Mouse (Mus musculus): Measurements from ENCODE around the gene Galm. TPM values are rescaled to one million over a fixed set of nuclear protein-coding genes. Genes with fewer than 3 reads are reported as not detected.
"Not testable (repeated sequence)": the region's sequence is repeated elsewhere in the genome, so short reads cannot be mapped to it uniquely, and the experiment has no call there.

The Galm gene
- polyA plus RNA-seq, 1 experiment from 2014 or later = 7.5 TPM

- Histone ChIP-seq H3K27ac (ENCODE audit: low read depth, low read length) (peak overlapping the region; percentile 92), H3K36me3 (ENCODE audit: control insufficient read depth, insufficient read depth, low read length) (no peaks in the 10 kb centered on the region)
- ATAC-seq (replicated peaks; ENCODE audit: insufficient number of reproducible peaks, low FRiP score, low TSS enrichment) = 0 out of 2 replicates have a peak, but pooled peaks have one; percentile 15
Observed at GRCm38 (mm10) chr17:80223829-80224228, 96.6 kb downstream of the Galm start.

GRCm38 (mm10) chr17:80224326-80225116, 97.2 kb downstream of the Galm start, which contains the start of gene Gemin6:
TSS of gene Gemin6 (plus strand) at chr17:80224441.
- Histone ChIP-seq H3K9me3 (replicated peaks; ENCODE audit: control insufficient read depth, low read length) (no peaks in the 10 kb centered on the region), H3K9ac (ENCODE audit: low read depth, low read length) (peak within 1 kb of the TSS; percentile 90), H3K27ac (ENCODE audit: low read depth, low read length) (peak within 1 kb of the TSS; percentile 92), H3K4me2 (peak within 1 kb of the TSS; percentile 71), H3K4me3 (ENCODE audit: low read depth, low read length) (peak within 1 kb of the TSS; percentile 69), H3K36me3 (ENCODE audit: control insufficient read depth, insufficient read depth, low read length) (no peaks in the 10 kb centered on the region), H3K4me1 (ENCODE audit: control insufficient read depth, insufficient read depth, low read length) (0 out of 2 replicates have a peak, but pooled peaks cover 3% of the 10 kb centered on the region), H3K27me3 (ENCODE audit: control insufficient read depth, insufficient read depth, low read length) (no peaks in the 10 kb centered on the region)
- WGBS (ENCODE audit: insufficient replicate concordance) = under 1% methylated on average over 33 of the region's 33 CpGs
- peak; percentile 93 for ATAC-seq (replicated peaks; ENCODE audit: insufficient number of reproducible peaks, low FRiP score, low TSS enrichment)

More at GRCm38 (mm10) chr17:80223829-80224228, 96.6 kb downstream of the Galm start:
- Histone ChIP-seq H3K27me3 (ENCODE audit: control insufficient read depth, insufficient read depth, low read length) (no peaks in the 10 kb centered on the region), H3K4me1 (ENCODE audit: control insufficient read depth, insufficient read depth, low read length) (0 out of 2 replicates have a peak, but pooled peaks cover 3% of the 10 kb centered on the region), H3K4me3 (ENCODE audit: low read depth, low read length) (peak overlapping the region; percentile 69), H3K9me3 (replicated peaks; ENCODE audit: control insufficient read depth, low read length) (no peaks in the 10 kb centered on the region), H3K9ac (ENCODE audit: low read depth, low read length) (peak overlapping the region; percentile 90), H3K4me2 (peak overlapping the region; percentile 71)
- 11% methylated on average over 9 of the region's 9 CpGs for WGBS (ENCODE audit: insufficient replicate concordance)

GRCm38 (mm10) chr17:80225142-80225541, 97.9 kb downstream of the Galm start:
- Histone ChIP-seq H3K4me3 (ENCODE audit: low read depth, low read length) (peak overlapping the region; percentile 69), H3K4me2 (peak overlapping the region; percentile 71), H3K9ac (ENCODE audit: low read depth, low read length) (peak overlapping the region; percentile 90), H3K27ac (ENCODE audit: low read depth, low read length) (peak overlapping the region; percentile 92; the same call in 1 of the 2 replicates)
- WGBS (ENCODE audit: insufficient replicate concordance) = 53% methylated on average over 5 of the region's 5 CpGs
- H3K9me3 ChIP-seq (replicated peaks; ENCODE audit: control insufficient read depth, low read length); H3K36me3 ChIP-seq (ENCODE audit: control insufficient read depth, insufficient read depth, low read length); ATAC-seq (replicated peaks; ENCODE audit: insufficient number of reproducible peaks, low FRiP score, low TSS enrichment); H3K27me3 ChIP-seq (ENCODE audit: control insufficient read depth, insufficient read depth, low read length); H3K4me1 ChIP-seq (ENCODE audit: control insufficient read depth, insufficient read depth, low read length): not testable (repeated sequence)

DNA sequence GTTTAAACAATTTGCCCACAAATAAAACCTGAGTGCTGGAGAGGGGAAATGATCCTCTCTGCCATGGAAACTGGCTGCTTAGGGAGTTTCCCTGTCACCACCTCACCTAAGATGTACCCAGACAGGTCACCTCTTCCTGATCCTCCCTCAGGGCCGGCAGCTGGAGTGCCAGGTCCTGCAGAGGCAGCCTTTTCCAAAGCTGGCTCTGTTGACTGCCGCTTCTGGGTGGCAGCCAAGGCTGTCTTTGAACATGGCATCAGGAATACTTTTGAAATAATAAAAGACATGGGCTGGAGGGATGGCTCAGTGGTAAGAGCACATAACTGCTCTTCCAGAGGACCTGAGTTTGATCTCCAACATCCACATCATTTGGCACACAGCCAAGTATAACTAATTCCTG, 102.1 kb downstream of the Galm start:
- no peaks in the 10 kb centered on the region for H3K27me3 ChIP-seq (ENCODE audit: control insufficient read depth, insufficient read depth, low read length)
- no peaks in the 10 kb centered on the region for H3K9me3 ChIP-seq (replicated peaks; ENCODE audit: control insufficient read depth, low read length)
- no peak overlapping the region for H3K9ac ChIP-seq (ENCODE audit: low read depth, low read length)
- H3K4me2 ChIP-seq = no peak overlapping the region
- H3K27ac ChIP-seq (ENCODE audit: low read depth, low read length) = no peak overlapping the region
- no peak overlapping the region for H3K4me3 ChIP-seq (ENCODE audit: low read depth, low read length)
- no peaks in the 10 kb centered on the region for H3K36me3 ChIP-seq (ENCODE audit: control insufficient read depth, insufficient read depth, low read length)
- no peak for ATAC-seq (replicated peaks; ENCODE audit: insufficient number of reproducible peaks, low FRiP score, low TSS enrichment)
- H3K4me1 ChIP-seq (ENCODE audit: control insufficient read depth, insufficient read depth, low read length) = 0 out of 2 replicates have a peak, but pooled peaks cover 3% of the 10 kb centered on the region
- 85% methylated on average over 2 of the region's 2 CpGs for WGBS (ENCODE audit: insufficient replicate concordance)

DNA sequence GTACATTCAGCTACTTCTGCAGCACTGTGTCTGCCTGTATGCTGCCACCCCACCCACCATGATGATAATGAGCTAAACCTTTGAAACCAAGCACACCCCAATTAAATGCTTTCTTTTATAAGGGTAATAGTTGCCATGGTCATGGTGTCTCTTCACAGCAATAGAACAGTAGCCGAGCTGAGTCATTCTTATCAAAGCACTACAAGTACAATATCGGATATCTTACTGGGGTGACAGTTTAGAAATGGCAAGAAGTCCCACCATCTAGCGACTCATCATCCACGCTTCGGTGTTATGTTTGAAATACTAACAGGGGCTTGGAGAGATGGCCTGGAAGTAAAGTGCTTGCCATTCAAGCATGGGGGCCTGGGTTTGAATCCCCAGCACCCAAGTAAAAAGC, 106.6 kb downstream of the Galm start:
- H3K4me3 ChIP-seq (ENCODE audit: low read depth, low read length) = no peak overlapping the region

DNA sequence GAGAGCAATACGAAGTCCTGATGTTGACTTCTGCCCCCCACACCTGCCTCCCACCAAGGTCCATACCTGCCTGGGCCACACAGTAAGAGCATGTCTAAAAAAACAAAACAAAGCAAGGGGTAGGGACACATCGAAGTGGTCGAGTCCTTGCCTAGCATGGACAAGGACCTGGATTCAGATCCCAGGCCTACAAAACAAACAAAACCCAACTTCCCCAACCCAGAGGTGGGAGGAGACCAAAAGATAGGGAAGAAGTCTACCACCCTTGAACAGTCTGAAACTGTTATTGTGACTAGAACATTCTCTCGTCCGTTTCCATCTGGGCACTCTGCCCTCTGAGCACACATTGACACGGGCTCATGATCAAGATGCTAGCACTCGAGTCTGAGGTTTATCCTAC, 107.1 kb downstream of the Galm start:
- Histone ChIP-seq H3K36me3 (ENCODE audit: control insufficient read depth, insufficient read depth, low read length) (peaks cover 12% of the 10 kb centered on the region), H3K4me2 (no peak overlapping the region), H3K27ac (ENCODE audit: low read depth, low read length) (no peak overlapping the region), H3K4me3 (ENCODE audit: low read depth, low read length) (no peak overlapping the region), H3K9me3 (replicated peaks; ENCODE audit: control insufficient read depth, low read length) (no peaks in the 10 kb centered on the region), H3K27me3 (ENCODE audit: control insufficient read depth, insufficient read depth, low read length) (no peaks in the 10 kb centered on the region), H3K9ac (ENCODE audit: low read depth, low read length) (no peak overlapping the region), H3K4me1 (ENCODE audit: control insufficient read depth, insufficient read depth, low read length) (no peaks in the 10 kb centered on the region)
- WGBS (ENCODE audit: insufficient replicate concordance) = 83% methylated on average over 7 of the region's 7 CpGs
- no peak for ATAC-seq (replicated peaks; ENCODE audit: insufficient number of reproducible peaks, low FRiP score, low TSS enrichment)

More for the DNA sequence above, 106.6 kb downstream of the Galm start:
- H3K9ac ChIP-seq (ENCODE audit: low read depth, low read length) = no peak overlapping the region
- H3K27me3 ChIP-seq (ENCODE audit: control insufficient read depth, insufficient read depth, low read length) = no peaks in the 10 kb centered on the region
- 91% methylated on average over 5 of the region's 5 CpGs for WGBS (ENCODE audit: insufficient replicate concordance)
- no peak overlapping the region for H3K27ac ChIP-seq (ENCODE audit: low read depth, low read length)
- H3K4me2 ChIP-seq = no peak overlapping the region
- H3K9me3 ChIP-seq (replicated peaks; ENCODE audit: control insufficient read depth, low read length) = no peaks in the 10 kb centered on the region
- no peaks in the 10 kb centered on the region for H3K4me1 ChIP-seq (ENCODE audit: control insufficient read depth, insufficient read depth, low read length)
- peaks cover 9% of the 10 kb centered on the region for H3K36me3 ChIP-seq (ENCODE audit: control insufficient read depth, insufficient read depth, low read length)
- ATAC-seq (replicated peaks; ENCODE audit: insufficient number of reproducible peaks, low FRiP score, low TSS enrichment) = no peak

Other genes starting within 250 kb of the Galm start
- 31.0 and 37.6 TPM in 2 replicates for gene Atl2, start 231.3 kb upstream of the Galm start, polyA plus RNA-seq (2014; fragmentation: Nextera tagmentation; extraction: Ambion mirVana)
- 51.5 and 53.4 TPM in 2 replicates for gene Hnrnpll, start 65.1 kb upstream of the Galm start, polyA plus RNA-seq (2014; fragmentation: Nextera tagmentation; extraction: Ambion mirVana)
- 383 and 398 TPM in 2 replicates for gene Srsf7, start 79.8 kb downstream of the Galm start, polyA plus RNA-seq (2014; fragmentation: Nextera tagmentation; extraction: Ambion mirVana)
- 0.24 TPM in 1 of 2 replicates, not detected in the other for gene Ttc39d, start 80.0 kb downstream of the Galm start, polyA plus RNA-seq (2014; fragmentation: Nextera tagmentation; extraction: Ambion mirVana)
- gene Gemin6, start 97.0 kb downstream of the Galm start, polyA plus RNA-seq (2014; fragmentation: Nextera tagmentation; extraction: Ambion mirVana) = 32.0 and 35.1 TPM in 2 replicates
- 18.9 TPM in 2 replicates for gene Morn2, start 162.7 kb downstream of the Galm start, polyA plus RNA-seq (2014; fragmentation: Nextera tagmentation; extraction: Ambion mirVana)
- gene Dhx57, start 163.0 kb downstream of the Galm start, polyA plus RNA-seq (2014; fragmentation: Nextera tagmentation; extraction: Ambion mirVana) = 10.6 and 11.0 TPM in 2 replicates
- 0.54 and 0.92 TPM in 2 replicates for gene Arhgef33, start 179.9 kb downstream of the Galm start, polyA plus RNA-seq (2014; fragmentation: Nextera tagmentation; extraction: Ambion mirVana)
- 1.5 TPM in 1 of 2 replicates, not detected in the other for gene Gm10190, start 246.1 kb downstream of the Galm start, polyA plus RNA-seq (2014; fragmentation: Nextera tagmentation; extraction: Ambion mirVana)